Mouse (Mus musculus) limb, embryonic 14.5 days (tissue): ENCODE results near the gene Lama1. TPM values are rescaled to one million over a fixed set of nuclear protein-coding genes. Genes with fewer than 3 reads are reported as not detected.

Experiments
- ATAC-seq: fragments of 200-750 bp; cut with Nextera tagmentation; 2 replicates; pipeline ENCODE4 v1.8.0; 2017; ENCODE audit warnings: low read depth, moderate number of reproducible peaks, moderate TSS enrichment; ENCODE audit not compliant: low FRiP score
- DNase-seq: peaks from one replicate; pipeline ENCODE4 v3.0.0-alpha.2; 2015; ENCODE audit warnings: low spot score
- H3K27ac ChIP-seq: fragments of 300-500 bp; sonication (generic); replicated peaks from 2 replicates; pipeline ENCODE4 v1.5.1; 2014; ENCODE audit warnings: low read depth, mild to moderate bottlenecking, low read length, moderate library complexity, mixed read lengths
- H3K27me3 ChIP-seq: fragments of 300-500 bp; sonication (generic); 2 replicates; pipeline ENCODE4 v1.6.1; 2014; ENCODE audit warnings: low read length, mixed read lengths; ENCODE audit not compliant: control insufficient read depth, insufficient read depth
- H3K36me3 ChIP-seq: fragments of 300-500 bp; sonication (generic); 2 replicates; pipeline ENCODE4 v1.6.1; 2014; ENCODE audit warnings: mild to moderate bottlenecking, low read length, moderate library complexity, mixed read lengths; ENCODE audit not compliant: control insufficient read depth, insufficient read depth
- H3K4me1 ChIP-seq: fragments of 300-500 bp; sonication (generic); 2 replicates; pipeline ENCODE4 v1.6.1; 2014; ENCODE audit warnings: antibody characterized with exemption, low read length, mixed read lengths; ENCODE audit not compliant: control insufficient read depth, insufficient read depth
- H3K4me2 ChIP-seq: fragments of 300-500 bp; sonication (generic); replicated peaks from 2 replicates; pipeline ENCODE4 v1.6.1; 2014; ENCODE audit warnings: low read depth, mild to moderate bottlenecking, low read length, moderate library complexity; ENCODE audit not compliant: severe bottlenecking
- H3K4me3 ChIP-seq: fragments of 300-500 bp; sonication (generic); replicated peaks from 2 replicates; pipeline ENCODE4 v1.5.1; 2014; ENCODE audit warnings: low read length
- H3K9ac ChIP-seq: fragments of 300-500 bp; sonication (generic); 2 replicates; pipeline ENCODE4 v1.6.1; 2014; ENCODE audit warnings: mild to moderate bottlenecking, low read depth, low read length, moderate library complexity; ENCODE audit not compliant: severe bottlenecking
- H3K9me3 ChIP-seq: fragments of 300-500 bp; sonication (generic); 2 replicates; pipeline ENCODE4 v1.6.1; 2016; ENCODE audit warnings: low read length; ENCODE audit not compliant: control insufficient read depth
- POLR2A ChIP-seq: fragments of 200-500 bp; IDR thresholded peaks from 2 replicates; pipeline ENCODE4 v1.8.0; 2012; ENCODE audit warnings: inconsistent platforms, mild to moderate bottlenecking, moderate library complexity, borderline replicate concordance; ENCODE audit not compliant: insufficient read depth, insufficient read length; ENCODE audit errors: extremely low read depth
- WGBS: fragments of 180-500 bp; shearing (Covaris S2); extraction: QIAGEN DNeasy Blood & Tissue Kit; methylation state at CpG from one replicate; pipeline ENCODE4 v1.1.7; 2014; 5-methylcytosine and 5-hydroxymethylcytosine counted together
- polyA plus RNA-seq, 2 experiments: library from polyadenylated mRNA; depleted of rRNA in 1 of 2; stranded (reverse) in 1 of 2; unstranded in 1 of 2; fragments of >200 nt; fragmentation: Nextera tagmentation in 1 of 2; extraction: Ambion mirVana in 1 of 2; gene quantifications; 2 replicates each; pipeline versions ENCODE4 v1.2.1 to v1.2.3; 2012 to 2014

Gene Lama1
- polyA plus RNA-seq, 2 experiments = 4.0 to 4.1 TPM

DNA sequence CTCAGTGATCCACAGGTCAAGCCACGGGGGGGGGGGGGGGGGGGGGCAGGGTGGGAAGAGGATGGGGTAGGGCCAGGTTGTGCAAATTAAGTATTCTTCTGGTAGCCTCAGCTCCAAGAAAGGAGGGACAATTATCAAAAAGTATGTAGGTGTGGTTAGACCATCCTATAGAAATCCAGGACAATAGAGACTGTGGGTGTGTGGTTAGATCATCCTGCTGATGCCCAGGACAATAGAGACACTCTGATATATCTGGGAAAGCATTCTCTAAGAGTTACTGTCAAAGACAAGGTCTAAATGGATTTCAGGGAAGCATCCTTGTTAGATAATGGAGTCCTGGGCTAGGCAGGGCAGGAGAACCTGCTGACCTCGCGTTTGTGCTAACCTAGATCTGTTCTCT is 3.2 kb upstream of the Lama1 start:
- no peaks in the 10 kb centered on the region for H3K36me3 ChIP-seq
- H3K9ac ChIP-seq = no peak overlapping the region
- no peak overlapping the region for H3K4me2 ChIP-seq
- 74% methylated on average over 3 of the region's 3 CpGs for WGBS
- no peak overlapping the region for H3K27ac ChIP-seq
- no peak for TF ChIP-seq POLR2A
- H3K27me3 ChIP-seq = peaks cover 13% of the 10 kb centered on the region; the same call in 1 of the 2 replicates
- no peak overlapping the region for H3K4me3 ChIP-seq
- no peaks in the 10 kb centered on the region for H3K9me3 ChIP-seq
- ATAC-seq = no peak
- peaks cover 9% of the 10 kb centered on the region for H3K4me1 ChIP-seq
- DNase-seq = no peak

- Histone ChIP-seq H3K4me2 (peak overlapping the region; percentile 99), H3K4me1 (peaks cover 9% of the 10 kb centered on the region), H3K27me3 (peaks cover 13% of the 10 kb centered on the region; the same call in 1 of the 2 replicates), H3K4me3 (peak overlapping the region; percentile 68), H3K9me3 (no peaks in the 10 kb centered on the region), H3K36me3 (no peaks in the 10 kb centered on the region), H3K27ac (no peak overlapping the region), H3K9ac (peak overlapping the region; percentile 62)
- DNase-seq = no peak
- TF ChIP-seq POLR2A = no peak
- peak; percentile 51; the same call in 1 of the 2 replicates for ATAC-seq
- under 1% methylated on average over 22 of the region's 32 CpGs for WGBS
These were observed 417 bp downstream of the Lama1 start for GRCm38 (mm10) chr17:67697461-67697891.

- TF ChIP-seq POLR2A = no peak
- Histone ChIP-seq H3K27ac (no peak overlapping the region), H3K9me3 (no peaks in the 10 kb centered on the region), H3K4me1 (peaks cover 9% of the 10 kb centered on the region), H3K36me3 (no peaks in the 10 kb centered on the region), H3K27me3 (peaks cover 13% of the 10 kb centered on the region; the same call in 1 of the 2 replicates), H3K4me3 (peak overlapping the region; percentile 68), H3K4me2 (peak overlapping the region; percentile 99), H3K9ac (no peak overlapping the region)
- 5% methylated on average over 13 of the region's 13 CpGs for WGBS
- no peak for ATAC-seq
- DNase-seq = no peak
These were observed 1.2 kb downstream of the Lama1 start for GRCm38 (mm10) chr17:67698301-67698700.

- DNase-seq = no peak
- WGBS = 40% methylated on average over 8 of the region's 9 CpGs
These were observed 4.7 kb downstream of the Lama1 start for GRCm38 (mm10) chr17:67701761-67702160.

DNA sequence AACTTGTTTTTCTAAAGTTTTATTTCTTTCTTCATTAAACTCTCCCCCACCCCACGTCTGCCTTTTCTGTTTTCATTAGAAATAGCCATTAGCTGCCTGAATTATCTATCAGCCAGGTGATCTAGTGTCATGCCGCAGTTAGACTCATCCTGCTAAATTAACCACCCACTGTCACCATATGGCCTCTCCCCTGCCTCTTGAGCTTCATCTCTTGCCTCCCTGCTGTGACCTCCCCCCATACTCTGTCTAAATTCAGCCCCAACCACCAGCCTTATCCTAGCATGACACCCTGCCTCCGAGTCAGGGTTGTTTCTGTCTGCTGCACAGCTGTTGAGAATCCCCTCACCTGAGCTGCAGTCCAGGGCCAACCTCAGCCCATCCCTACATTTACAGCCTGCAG is 5.9 kb downstream of the Lama1 start:
- peaks cover 8% of the 10 kb centered on the region; the same call in 1 of the 2 replicates for H3K27me3 ChIP-seq
- H3K9ac ChIP-seq = no peak overlapping the region
- no peak overlapping the region for H3K27ac ChIP-seq
- no peaks in the 10 kb centered on the region for H3K9me3 ChIP-seq
- no peak for ATAC-seq
- no peak for TF ChIP-seq POLR2A
- no peak overlapping the region for H3K4me2 ChIP-seq
- no peak for DNase-seq
- WGBS = 31% methylated on average over 3 of the region's 3 CpGs
- peaks cover 20% of the 10 kb centered on the region for H3K4me1 ChIP-seq
- no peaks in the 10 kb centered on the region for H3K36me3 ChIP-seq
- no peak overlapping the region for H3K4me3 ChIP-seq

More at GRCm38 (mm10) chr17:67701761-67702160, 4.7 kb downstream of the Lama1 start:
- TF ChIP-seq POLR2A = no peak
- Histone ChIP-seq H3K9ac (no peak overlapping the region), H3K27ac (no peak overlapping the region), H3K36me3 (no peaks in the 10 kb centered on the region), H3K27me3 (peaks cover 13% of the 10 kb centered on the region; the same call in 1 of the 2 replicates), H3K9me3 (no peaks in the 10 kb centered on the region), H3K4me3 (no peak overlapping the region), H3K4me1 (peaks cover 14% of the 10 kb centered on the region), H3K4me2 (no peak overlapping the region)
- ATAC-seq = no peak
